Mouse (Mus musculus): ENCODE results near the gene Ppid.

DNA sequence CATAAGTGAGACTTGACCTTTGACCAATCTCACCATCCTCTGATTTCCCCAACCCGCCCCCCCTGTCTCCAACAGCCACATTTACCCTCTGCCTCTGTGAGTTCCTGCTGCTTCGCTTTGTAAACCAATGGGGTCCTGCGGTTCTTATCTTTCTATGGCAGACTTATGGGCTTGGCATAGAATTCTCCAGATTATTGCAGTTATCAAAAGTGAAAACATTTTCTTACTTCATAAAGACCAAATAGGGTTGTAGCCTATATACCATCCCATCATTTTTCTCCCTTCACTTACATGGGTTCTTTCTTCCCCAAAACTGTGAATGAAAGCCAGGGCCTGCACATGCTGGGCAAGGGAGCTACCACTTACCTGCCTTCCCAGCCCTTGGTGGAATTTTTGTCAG lies 16.8 kb upstream of the Ppid start:
- no peak for TF ChIP-seq CTCF (IDR thresholded peaks at IDR 0.05; ENCODE audit: extremely low read depth, insufficient read depth, insufficient read length, insufficient replicate concordance)
- no peak for TF ChIP-seq POLR2A (IDR thresholded peaks at IDR 0.05; ENCODE audit: low read depth, low read length)
